Mouse (Mus musculus) MEL (cell line): ENCODE results near the gene Mog.

Source experiments
- BHLHE40 ChIP-seq: IDR thresholded peaks from 2 replicates; pipeline ENCODE4 v1.6.1; 2012; ENCODE audit warnings: low read depth, mild to moderate bottlenecking, inconsistent platforms, low read length, improper control_type of control experiment, borderline replicate concordance
- CTCF ChIP-seq, 3 experiments: IDR thresholded peaks in 2 of 3; conservative IDR thresholded peaks in 1 of 3; 2 replicates each; pipeline ENCODE4 v1.5.1; 2011 to 2012; ENCODE audit warnings: low read length in 3 of 3, low read depth in 2 of 3, mild to moderate bottlenecking in 2 of 3, improper control_type of control experiment in 1 of 3, inconsistent platforms in 1 of 3, mixed read lengths in 1 of 3, moderate library complexity in 1 of 3; ENCODE audit not compliant: control insufficient read depth in 1 of 3, insufficient read depth in 1 of 3, poor library complexity in 1 of 3, severe bottlenecking in 1 of 3
- EP300 ChIP-seq, 2 experiments: IDR thresholded peaks; 2 replicates each; pipeline ENCODE4 v1.6.1; 2011; ENCODE audit warnings: improper control_type of control experiment in 2 of 2, low read length in 2 of 2, low read depth in 1 of 2, mild to moderate bottlenecking in 1 of 2
- ETS1 ChIP-seq: IDR thresholded peaks from 2 replicates; pipeline ENCODE4 v1.6.1; 2012; ENCODE audit warnings: low read depth, mild to moderate bottlenecking, inconsistent platforms, low read length, improper control_type of control experiment, moderate library complexity
- GATA1 ChIP-seq: IDR thresholded peaks from 2 replicates; pipeline ENCODE4 v1.6.1; 2011; ENCODE audit warnings: low read depth, low read length, improper control_type of control experiment
- MAX ChIP-seq: IDR thresholded peaks from 2 replicates; pipeline ENCODE4 v1.6.1; 2011; ENCODE audit warnings: low read length, improper control_type of control experiment
- MAZ ChIP-seq: IDR thresholded peaks from 2 replicates; pipeline ENCODE4 v1.6.1; 2012; ENCODE audit warnings: low read depth, mild to moderate bottlenecking, inconsistent platforms, low read length, improper control_type of control experiment
- MYC ChIP-seq: IDR thresholded peaks from 2 replicates; pipeline ENCODE4 v1.6.1; 2011; ENCODE audit warnings: low read depth, mild to moderate bottlenecking, low read length, improper control_type of control experiment, moderate library complexity
- NELFE ChIP-seq: IDR thresholded peaks from 2 replicates; pipeline ENCODE4 v1.6.1; 2011; ENCODE audit warnings: low read depth, low read length, improper control_type of control experiment
- POLR2A ChIP-seq, 2 experiments: IDR thresholded peaks; 2 replicates each; pipeline ENCODE4 v1.6.1; 2011 to 2012; ENCODE audit warnings: low read length in 2 of 2, mild to moderate bottlenecking in 2 of 2, control low read depth in 1 of 2, improper control_type of control experiment in 1 of 2, low read depth in 1 of 2, moderate library complexity in 1 of 2; ENCODE audit not compliant: control insufficient read depth in 1 of 2, insufficient read depth in 1 of 2, poor library complexity in 1 of 2
- POLR2AphosphoS2 ChIP-seq: IDR thresholded peaks from 2 replicates; pipeline ENCODE4 v1.6.1; 2011; ENCODE audit warnings: low read length, improper control_type of control experiment
- RCOR1 ChIP-seq: IDR thresholded peaks from 2 replicates; pipeline ENCODE4 v1.6.1; 2012; ENCODE audit warnings: low read depth, mild to moderate bottlenecking, inconsistent platforms, low read length, improper control_type of control experiment
- USF1 ChIP-seq: IDR thresholded peaks from 2 replicates; pipeline ENCODE4 v1.6.1; 2014; ENCODE audit warnings: low read depth, mild to moderate bottlenecking, inconsistent platforms, low read length, improper control_type of control experiment, moderate library complexity
- ZC3H11A ChIP-seq: IDR thresholded peaks from 2 replicates; pipeline ENCODE4 v1.6.1; 2012; ENCODE audit warnings: low read depth, mild to moderate bottlenecking, inconsistent platforms, low read length, improper control_type of control experiment

GRCm38 (mm10) chr17:36997033-36997735, 26.0 kb downstream of the Mog start:
- TF ChIP-seq CTCF (IDR thresholded peaks at IDR 0.05 in 2 of 3, conservative IDR thresholded peaks at IDR 0.05 in 1 of 3; ENCODE audit: control insufficient read depth in 1 of 3, insufficient read depth in 1 of 3, low read depth in 2 of 3, low read length in 3 of 3, poor library complexity in 1 of 3, severe bottlenecking in 1 of 3): peak; percentile 79 to 84 (median 80)
- no peak for TF ChIP-seq MYC
- no peak for TF ChIP-seq MAX
- no peak for TF ChIP-seq POLR2AphosphoS2
- TF ChIP-seq USF1: no peak
- TF ChIP-seq GATA1: no peak
- TF ChIP-seq EP300 (IDR thresholded peaks at IDR 0.05; ENCODE audit: low read depth in 1 of 2, low read length in 2 of 2): no peak
- TF ChIP-seq POLR2A (IDR thresholded peaks at IDR 0.05; ENCODE audit: control insufficient read depth in 1 of 2, insufficient read depth in 1 of 2, low read depth in 1 of 2, low read length in 2 of 2, poor library complexity in 1 of 2): no peak
- TF ChIP-seq ETS1: no peak
- no peak for TF ChIP-seq RCOR1
- peak; percentile 34; the same call in 1 of the 2 replicates for TF ChIP-seq ZC3H11A
- no peak for TF ChIP-seq BHLHE40
- TF ChIP-seq MAZ: no peak
- no peak for TF ChIP-seq NELFE
